Mouse (Mus musculus) induced T-regulatory cell, adult 2 months (primary cell): ENCODE data around the gene Hps5.
"Not testable (repeated sequence)": the region's sequence is repeated elsewhere in the genome, so short reads cannot be mapped to it uniquely, and the experiment has no call there.

Source experiments
- DNase-seq: peaks from one replicate; pipeline ENCODE4 v3.0.0-alpha.2; 2012; ENCODE audit warnings: low read depth

Hps5 gene

DNA sequence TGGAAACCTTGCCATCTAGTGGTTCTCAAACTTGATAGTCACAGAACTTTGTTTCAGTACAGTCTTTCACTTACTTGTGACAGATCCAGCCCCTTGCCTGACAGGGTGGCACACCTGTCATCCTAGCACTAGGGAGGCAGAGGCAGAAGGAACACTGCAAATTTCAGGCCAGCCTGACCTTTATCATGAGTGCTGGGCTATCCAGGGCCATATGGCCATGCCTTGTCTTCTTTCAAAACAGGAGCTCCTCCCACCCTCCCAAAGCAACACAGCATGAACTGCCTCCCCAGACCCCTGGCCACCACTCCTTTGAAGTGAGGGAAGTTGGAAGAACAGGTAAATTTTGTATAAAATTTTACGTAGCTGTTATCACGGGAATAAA lies 31.9 kb upstream of the Hps5 start:
- DNase-seq, result no peak

DNA sequence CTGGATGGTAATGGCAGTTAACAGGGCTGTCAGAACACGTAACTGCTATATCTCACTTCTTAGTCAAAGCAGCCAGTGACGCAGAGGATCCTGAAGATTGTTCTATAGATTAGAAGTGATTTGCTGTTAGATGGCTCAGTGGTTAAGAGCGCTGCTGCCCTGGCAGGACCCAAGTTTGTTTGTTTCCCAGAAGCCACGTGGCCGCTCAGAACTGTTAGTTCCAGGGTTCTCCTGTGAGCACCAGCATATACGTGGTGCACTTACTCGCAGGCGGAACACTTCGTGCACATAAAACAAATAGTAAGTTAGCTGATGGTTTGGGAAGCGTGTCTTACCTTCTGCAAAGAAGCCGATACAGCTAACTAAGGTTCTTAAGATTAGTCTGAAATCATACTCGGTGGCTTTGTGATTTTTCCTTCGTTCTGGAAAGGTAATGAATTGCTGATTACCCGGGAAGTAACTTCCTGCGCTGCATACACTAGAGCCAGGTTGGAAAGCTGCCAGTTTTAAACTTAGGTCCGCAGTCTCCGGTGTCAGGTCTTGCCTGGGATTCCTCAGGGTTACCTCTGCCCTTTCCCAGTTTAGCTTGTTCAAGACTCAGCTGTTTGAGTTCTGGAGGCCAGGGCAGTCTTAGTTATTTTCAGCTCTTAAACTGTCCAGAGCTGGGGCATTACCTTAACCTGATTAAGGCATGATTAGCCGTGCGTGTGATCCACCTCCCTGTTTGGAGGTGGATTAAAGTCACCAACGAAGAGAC lies 31.4 kb upstream of the Hps5 start:
- no peak for DNase-seq

DNA sequence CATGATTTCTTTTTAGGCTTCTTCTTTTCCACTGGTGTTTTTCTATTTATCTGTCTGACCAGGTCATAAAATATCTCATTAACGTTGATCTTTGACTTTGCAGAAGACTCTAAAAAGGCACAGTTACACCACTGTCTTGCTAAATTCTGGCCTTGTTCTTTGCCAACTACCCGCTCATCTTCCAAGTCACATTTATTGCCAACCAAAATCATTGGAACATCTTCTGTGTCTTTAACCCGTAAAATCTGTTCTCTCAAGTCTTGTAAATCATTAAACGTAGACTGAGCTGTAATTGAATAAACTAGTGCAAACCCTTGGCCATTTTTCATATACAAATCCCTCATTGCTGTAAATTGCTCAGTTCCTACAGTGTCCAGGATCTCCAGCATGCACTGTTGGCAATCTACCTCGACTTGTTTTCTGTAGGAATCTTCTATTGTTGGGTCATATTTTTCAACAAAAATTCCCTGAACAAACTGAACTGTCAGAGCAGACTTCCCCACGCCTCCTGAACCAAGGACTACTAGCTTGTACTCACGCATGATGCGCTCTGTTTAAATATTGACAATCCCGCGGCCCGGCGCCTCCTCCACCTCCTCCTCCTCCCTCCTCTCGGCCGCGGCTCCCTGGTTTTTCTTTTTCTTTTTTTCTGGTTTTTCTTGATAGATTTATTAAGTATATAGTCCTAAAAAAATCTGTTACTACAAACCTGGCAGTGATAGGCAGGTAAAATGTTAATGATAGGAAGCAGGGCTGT lies 25.2 kb upstream of the Hps5 start:
- DNase-seq, result not testable (repeated sequence)

DNA sequence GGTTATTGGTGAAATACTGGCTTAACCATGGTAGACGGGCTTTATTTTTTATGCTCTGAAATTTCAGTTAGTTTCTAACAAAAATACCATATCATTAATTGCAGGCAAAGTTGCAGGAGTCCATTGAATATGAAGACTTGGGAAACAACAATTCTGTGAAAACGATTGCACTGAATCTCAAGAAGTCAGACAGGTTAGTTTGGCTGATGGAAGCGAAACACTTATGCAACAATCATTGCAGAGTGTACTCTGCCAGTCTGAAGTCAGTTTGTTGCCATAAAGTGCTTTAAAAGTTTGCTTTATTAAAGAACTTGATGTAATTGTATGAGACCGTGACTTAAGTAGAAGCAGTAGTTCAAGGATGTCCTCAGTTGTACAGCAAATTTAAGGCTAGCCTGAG lies 18.1 kb upstream of the Hps5 start:
- no peak for DNase-seq

DNA sequence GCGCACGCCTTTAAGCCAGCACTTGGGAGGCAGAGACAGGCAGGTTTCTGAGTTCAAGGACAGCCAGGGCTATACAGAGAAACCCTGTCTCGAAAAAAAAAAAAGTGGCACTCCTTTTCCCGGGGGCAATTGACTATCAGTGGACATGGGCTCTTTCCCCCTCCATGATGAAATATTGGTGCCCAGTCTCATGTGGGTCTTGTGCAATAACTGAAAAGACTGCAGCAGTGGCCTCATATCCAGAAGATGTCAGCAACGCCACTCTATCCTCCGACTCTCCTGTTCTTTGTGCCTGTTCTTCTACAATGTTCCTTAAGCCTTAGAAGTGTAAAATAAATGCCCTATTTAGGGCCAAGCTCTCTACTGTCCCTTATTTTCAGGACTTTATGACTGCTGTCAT lies 14.5 kb upstream of the Hps5 start:
- no peak for DNase-seq

DNA sequence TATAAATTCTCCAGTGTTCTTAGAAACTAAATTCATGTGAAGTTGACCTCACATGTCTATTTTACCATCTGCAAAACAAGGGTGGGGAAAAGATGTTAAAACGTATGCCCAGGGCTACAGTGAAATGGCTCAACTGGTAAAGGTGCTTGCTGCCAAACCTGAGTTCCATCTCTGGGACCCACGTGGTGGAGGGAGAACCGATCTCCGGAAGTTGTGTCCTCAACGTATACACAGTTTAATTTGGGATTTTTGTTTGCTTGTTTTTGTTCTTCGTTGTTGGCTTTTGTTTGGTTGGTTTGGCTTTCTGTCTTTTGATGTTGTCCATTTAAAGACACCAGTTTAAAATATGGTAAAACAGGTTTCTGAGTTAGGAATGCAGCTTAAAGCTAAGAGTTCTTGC lies 915 bp upstream of the Hps5 start:
- no peak for DNase-seq

DNA sequence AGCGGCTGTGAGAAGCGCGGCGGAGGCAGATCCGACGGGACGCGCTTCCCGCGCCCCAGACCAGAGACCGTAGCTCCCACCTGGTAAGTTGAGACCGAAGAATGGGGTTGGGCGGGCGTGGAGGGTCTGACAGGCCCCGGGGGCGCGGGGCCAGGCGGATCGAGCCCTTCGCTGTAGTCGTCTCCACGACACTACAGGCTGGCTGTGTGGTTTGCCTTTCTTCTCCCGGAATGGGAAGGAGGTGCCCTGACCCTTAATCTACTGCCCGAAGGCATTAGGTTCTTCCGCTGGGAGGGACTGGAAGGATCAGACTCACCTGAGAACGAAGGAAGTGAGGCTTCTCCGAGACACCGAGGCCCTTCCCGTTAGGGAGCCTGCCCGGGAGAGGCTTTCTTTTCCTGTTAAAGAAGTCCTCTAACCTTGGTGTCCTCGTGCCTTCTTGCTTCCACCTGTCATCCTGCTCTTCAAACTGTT lies 379 bp upstream of the Hps5 start:
- no peak for DNase-seq

DNA sequence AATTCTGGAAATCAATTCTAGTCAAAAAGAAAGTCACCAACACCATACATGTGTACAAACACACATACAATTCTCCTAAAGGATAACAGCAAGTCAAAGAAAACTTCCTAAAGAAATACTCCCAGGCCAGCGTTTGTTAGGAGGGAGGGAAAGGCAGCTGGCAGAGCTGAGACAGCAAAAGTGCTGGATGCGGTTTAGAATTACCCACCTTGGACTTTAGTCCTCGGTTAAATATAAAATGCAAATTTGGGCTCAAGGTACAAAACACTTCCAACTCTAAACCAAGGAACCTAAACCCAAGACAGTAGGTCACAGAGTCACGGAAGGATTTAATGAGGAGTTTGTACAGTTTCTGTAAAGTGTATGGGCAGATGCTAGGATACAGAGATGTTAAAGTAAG lies 2.0 kb downstream of the Hps5 start:
- DNase-seq, result no peak

DNA sequence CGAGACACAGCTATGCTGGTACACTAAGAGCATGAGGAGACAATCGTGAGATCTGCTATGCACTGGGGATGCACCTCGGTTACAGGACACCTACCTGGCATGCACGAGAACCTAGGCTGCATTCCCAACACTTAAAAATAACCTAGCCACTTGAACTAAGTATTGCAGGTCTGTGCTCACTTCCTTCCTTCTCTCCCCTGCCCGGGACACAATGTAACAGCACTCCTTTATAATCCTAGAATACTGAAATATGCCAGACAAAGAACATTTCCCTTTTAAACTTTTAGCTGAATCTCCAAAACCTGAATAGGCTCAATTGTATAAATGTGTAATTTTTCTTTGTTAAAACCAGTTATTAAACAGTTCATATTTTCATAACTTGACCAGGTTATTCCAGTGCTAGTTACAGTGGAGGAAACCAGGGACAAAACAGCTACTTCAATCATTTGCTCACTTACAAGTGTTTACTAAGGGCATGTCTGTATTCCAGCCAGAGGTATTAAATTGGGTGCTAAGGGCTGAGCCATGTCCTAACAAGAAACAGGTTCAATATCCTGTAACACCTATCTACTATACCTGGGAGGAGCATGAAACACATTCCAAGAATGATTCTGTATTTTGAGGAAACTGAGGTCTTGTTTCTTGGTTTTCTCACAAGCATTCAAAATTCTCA lies 6.6 kb downstream of the Hps5 start:
- DNase-seq, result no peak

DNA sequence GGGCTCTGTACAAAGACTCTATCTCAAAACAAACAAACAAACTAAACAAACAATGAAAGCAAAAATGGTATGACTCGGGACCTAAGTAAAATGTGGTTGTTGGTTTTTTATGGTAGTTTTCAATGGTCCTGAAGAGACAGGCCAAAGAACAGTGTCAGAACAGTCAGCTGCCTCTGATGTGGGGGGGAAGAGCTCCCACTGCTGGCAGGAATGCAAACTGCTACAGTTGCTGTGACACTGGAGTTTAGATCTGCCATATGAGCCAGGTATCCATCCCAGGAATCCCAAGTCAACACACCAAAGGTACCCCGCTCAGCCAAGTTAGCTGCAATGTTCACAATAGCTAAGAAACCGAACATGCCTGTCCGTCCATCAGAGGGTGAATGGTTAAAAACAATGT lies 25.2 kb downstream of the Hps5 start:
- DNase-seq, result peak; percentile 67

DNA sequence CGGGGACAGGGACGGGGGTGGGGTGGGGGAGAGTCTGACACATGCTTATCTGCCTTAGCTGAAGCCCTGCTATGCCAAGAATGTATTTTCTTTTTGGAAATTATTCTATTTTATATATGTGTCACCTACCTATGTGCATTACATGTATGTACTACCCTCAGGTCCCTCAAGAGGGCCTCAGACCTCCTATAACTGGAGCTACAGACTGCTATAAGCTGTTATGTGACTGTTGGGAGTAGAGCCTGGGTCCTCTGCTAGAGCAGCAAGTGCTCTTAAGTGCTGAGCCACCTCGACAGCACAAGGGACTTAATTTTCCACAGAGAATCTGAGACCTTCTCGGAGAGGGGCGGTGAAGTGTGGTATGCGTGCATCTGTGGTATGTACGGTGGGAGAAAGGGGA lies 27.4 kb downstream of the Hps5 start:
- DNase-seq, result no peak

DNA sequence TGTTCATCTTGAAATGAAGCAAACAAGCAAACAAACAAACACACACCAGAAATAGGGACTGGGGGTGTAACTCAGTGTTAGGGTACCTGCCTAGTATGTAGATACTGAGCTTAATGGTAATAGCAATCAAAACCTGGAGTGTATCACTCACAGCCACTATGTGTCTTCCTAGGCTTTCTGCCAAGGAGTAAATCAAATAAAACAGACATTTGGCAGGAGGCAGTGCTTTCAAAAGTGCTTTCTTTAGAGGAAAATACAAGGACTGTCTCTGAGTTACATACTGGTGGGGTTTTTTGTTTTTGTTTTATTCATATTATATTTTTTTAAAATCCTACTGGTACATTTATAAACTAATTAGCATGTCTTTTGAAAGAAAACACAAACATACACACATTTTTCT lies 28.5 kb downstream of the Hps5 start:
- DNase-seq, result no peak

DNA sequence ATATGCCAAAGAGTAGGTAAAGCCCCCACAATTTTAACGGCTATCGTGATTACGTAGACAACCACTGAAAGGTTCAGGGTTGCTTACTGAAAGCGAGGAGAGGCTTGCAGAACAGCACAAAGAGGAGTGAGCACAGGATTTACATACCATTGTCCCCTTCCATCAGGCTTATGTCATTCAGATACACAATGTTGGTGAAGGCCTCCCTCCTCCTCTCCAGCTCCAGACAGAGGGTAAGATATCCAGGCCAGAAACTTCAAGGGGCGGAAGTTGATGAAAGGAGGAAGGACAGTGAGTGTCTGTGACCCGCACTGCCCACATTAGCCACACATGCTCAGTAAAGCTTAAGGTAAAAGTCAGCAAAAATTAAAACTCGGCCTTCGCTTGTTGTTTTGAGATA lies 31.2 kb downstream of the Hps5 start:
- no peak for DNase-seq

DNA sequence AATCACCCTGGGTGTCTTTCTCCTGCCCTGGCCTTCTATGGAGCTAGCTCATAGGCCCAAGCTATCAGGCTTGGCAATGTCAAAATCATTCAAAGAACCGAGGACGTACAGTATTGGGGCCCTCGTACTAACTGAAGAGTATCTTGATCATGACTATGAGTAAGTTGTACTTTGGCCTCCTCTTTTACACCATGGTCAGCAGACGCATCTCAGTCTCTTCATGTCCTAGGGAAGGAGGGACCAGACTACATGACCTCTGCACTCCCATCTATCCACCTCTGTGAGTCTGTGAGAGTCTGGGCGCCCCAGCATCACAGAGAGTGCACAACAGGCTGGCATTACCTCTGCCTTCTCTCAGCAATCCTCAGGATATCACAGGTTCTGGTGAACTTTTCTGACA lies 33.3 kb downstream of the Hps5 start:
- no peak for DNase-seq

DNA sequence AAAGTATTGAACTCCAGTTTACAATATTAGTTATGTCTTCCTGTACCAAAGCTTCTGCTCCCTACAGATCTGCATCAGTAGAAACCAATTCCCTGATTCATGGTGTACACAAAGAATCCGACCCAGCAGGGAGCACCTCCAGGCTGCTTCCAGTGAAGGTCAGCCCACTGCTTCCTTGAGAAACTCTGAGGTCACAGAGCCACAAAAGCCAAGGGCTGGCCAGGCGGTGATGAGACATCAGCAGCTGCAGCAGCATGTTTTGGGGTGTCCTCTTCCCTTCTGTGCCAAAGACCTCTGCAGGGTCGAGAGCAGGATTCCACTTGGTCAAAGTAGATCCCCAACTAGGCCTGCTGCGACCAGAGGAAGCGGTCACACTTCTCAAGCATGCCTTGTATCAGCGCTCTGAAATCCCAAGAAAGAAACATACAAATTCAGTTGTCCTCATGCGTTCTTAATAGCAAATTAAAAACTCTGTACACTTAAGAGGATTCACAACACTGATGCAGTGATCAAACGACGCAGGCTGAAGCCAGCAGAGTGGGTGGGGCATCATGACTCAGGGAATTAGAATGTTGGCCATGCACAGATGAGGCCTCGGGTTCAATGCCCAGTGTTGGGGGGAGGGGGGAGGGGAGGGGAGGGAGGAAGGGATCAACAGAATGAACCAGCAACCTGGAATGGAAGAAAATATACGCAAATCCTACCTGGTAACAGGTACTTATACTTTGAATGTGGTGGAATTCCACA lies 34.6 kb downstream of the Hps5 start:
- no peak for DNase-seq

DNA sequence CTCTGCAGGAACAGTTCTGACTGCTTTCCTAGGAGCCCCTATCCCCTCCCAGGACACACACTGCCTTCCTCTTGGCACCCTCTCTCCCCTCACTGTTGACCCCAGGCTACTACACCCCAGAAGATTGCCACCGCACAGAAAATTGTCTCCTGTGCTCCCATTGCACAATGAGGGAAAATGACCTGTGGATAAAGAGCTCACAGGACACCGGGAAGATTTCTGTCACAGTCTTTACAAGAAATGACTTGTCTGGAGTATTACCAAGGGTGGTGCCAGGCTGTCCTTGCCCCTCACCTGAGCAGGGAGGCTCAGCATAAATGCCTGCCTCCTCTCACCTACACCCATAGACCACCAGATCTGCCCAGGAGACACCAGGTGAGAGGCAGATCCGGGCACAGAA lies 44.4 kb downstream of the Hps5 start, which contains the start of gene Saa2:
Gene Saa2 (plus strand): TSS at position 301 of the 400 bp plus-strand sequence.
- DNase-seq, result no peak

DNA sequence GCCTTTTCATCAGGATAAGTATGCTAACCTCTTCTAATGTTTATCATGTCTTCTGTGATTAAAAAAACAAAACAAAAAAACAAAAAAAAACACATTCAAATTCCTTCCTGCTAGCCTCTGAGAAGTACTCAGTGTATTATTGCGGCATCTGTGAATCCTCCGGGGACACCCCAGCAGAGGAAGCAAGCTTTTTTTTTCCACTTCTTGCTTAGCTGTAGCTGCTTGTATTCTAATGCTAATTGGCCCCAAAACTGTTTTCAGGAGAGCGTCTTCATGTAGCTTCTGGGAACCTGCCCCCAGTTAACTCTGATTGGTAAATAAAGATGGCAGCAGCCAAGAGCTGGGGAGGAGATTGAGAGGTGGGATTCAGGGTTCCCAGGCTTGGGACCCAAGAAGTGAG lies 47.4 kb downstream of the Hps5 start:
- no peak for DNase-seq

DNA sequence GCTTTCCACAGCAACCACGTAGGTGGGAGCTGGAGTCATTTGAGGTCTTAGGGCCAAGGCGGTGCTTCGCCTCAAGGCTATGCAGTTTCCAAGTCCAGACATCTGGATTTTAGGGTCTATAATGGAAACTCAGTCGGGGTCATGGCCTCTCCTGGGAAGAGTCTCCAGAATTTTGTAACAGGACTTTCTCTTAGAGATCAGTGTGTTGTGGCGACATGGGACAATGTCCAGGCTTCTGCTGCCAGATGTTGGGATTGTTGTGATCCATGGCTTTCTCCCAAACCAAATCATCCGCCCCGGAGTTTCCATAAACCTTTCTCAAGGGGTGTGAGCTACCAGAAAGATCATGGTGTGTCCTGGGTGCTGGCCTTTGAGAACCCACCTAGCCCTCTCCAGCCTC lies 49.5 kb downstream of the Hps5 start:
- DNase-seq, result no peak

DNA sequence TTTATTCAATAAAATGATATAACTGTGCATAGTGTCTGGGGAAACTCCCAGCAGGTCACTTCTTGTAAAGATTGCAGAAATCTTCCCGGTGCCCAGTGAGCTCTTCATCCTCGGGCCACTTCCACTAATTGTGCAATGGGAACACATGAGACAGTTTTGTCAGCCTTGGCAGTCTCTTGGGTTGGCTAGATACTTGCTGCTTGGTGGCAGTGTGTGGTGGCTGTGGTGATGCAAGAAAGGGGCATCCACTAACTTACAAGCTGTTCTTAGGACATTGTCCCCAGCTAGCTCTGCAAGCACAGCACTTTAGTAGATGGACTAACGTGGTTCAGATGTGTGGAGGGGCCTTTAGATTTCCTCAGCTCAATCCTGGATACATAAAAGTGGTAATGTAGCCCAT lies 50.0 kb downstream of the Hps5 start:
- no peak for DNase-seq

DNA sequence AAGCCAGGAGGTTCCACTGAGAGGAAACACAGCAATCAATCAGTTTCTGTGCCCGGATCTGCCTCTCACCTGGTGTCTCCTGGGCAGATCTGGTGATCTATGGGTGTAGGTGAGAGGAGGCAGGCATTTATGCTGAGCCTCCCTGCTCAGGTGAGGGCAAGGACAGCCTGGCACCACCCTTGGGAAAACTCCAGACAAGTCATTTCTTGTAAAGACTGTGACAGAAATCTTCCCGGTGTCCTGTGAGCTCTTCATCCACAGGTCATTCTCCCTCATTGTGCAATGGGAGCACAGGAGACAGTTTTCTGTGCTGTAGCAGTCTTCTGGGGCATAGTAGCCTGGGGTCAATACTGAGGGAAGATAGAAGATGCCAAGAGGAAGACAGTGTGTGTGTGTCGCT lies 53.0 kb downstream of the Hps5 start, which contains the start of gene Saa1:
Gene Saa1 (minus strand): TSS at position 101 of the 400 bp plus-strand sequence.
- DNase-seq, result not testable (repeated sequence)

DNA sequence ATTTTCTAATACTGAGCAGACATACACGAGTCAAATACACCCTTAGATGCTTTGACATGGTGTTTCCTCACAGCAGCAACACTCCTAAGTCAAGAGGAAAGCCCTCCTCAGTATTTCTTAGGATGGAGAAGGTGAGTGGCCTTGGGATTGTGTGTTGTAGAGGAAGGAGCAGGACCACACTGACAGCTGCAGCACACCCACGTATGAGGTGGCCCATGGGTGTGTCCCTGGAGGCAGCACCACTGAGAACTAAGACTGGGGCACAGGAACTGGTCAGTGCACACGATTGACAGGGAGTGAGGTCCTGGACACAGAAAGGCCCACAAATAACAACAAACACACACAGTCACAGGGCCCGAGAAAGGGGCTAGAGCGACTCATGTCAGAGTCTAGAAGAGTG lies 55.8 kb downstream of the Hps5 start:
- not testable (repeated sequence) for DNase-seq
